Mouse (Mus musculus): ENCODE measurements around the gene Hoxc9.

- TF ChIP-seq CTCF (conservative IDR thresholded peaks at IDR 0.05; ENCODE audit: low read length): no peak
- no peak for TF ChIP-seq NANOG (IDR thresholded peaks at IDR 0.05; ENCODE audit: borderline replicate concordance, low read length)
Measured at GRCm38 (mm10) chr15:102976631-102977422, 588 bp downstream of the Hoxc9 start.

Data from E14TG2a.4 (cell line).